Mouse (Mus musculus) cortical plate, adult 2 months (tissue): Measurements from ENCODE around the gene Eno2.

Experiments used
- CTCF ChIP-seq: fragments of 200-500 bp; IDR thresholded peaks from 2 replicates; pipeline ENCODE4 v1.5.1; 2011; ENCODE audit warnings: mild to moderate bottlenecking, control low read depth, low read length; ENCODE audit not compliant: insufficient read depth; ENCODE audit errors: extremely low read depth
- POLR2A ChIP-seq: fragments of 200-500 bp; IDR thresholded peaks from 2 replicates; pipeline ENCODE4 v1.6.1; 2011; ENCODE audit warnings: mild to moderate bottlenecking, low read length, control low read depth; ENCODE audit not compliant: insufficient read depth; ENCODE audit errors: extremely low read depth

GRCm38 (mm10) chr6:124812848-124813247 is 43.4 kb upstream of the Eno2 start:
- TF ChIP-seq CTCF (no peak), POLR2A (no peak)
